Mouse (Mus musculus): ENCODE data around the gene Inpp5b. TPM values are rescaled to one million over a fixed set of nuclear protein-coding genes. Genes with fewer than 3 reads are reported as not detected.
"Not testable (repeated sequence)": the region's sequence is repeated elsewhere in the genome, so short reads cannot be mapped to it uniquely, and the experiment has no call there.

Inpp5b gene
- total RNA-seq (2021), result 10 to 100 TPM in 1 of 2 experiments, 1 to 10 TPM in 1; 8.6 to 11.7 TPM

- intact Hi-C loops (cut with DNase I), result no loop called here
- DNase-seq, result peak; percentile 80 to 86
These were observed at the start of gene Inpp5b for GRCm38 (mm10) chr4:124741376-124742343. Gene Inpp5b, plus strand, starts transcription at chr4:124741850.

GRCm38 (mm10) chr4:124692416-124692861 lies 49.2 kb upstream of the Inpp5b start:
- intact Hi-C loops (cut with DNase I), result no loop called here
- no peak for DNase-seq

DNA sequence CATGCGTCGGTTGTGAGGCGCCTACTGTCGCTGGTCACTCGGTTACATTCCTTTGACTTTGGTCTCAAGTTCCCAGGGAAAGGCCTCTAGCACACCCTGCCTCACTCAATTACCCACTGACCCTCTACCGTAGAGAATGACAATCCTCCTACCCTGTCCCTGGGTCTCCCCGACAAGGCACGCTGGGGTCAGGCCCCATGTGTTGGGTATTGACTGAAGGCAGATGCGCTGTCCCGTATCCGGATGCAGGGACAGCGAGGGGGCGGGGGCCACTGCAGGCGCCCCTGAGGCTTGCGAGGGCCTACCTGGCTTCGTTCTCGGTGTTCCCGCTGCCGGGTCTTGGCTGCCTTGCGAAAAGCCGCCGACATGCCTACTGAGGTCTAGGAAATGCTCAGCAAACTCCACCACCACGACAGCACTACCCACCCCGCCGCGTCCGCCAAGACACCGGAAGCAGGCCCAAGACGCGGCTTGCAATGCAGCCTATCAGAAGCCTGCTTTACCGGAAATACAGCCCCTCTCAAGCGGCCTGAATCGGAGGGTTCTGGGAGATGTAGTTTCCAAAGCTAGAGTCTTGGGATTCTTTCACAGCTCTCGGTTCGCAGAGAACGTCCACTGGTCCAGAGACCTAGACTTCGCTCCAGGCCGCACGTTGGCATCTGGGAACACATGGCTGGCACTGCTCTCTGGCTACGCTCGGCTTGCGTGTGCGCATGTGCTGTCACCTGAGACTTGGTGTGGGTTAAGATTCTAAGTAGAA lies 48.3 kb upstream of the Inpp5b start, which contains the start of gene Utp11:
Gene Utp11, minus strand, starts transcription at position 466 of the 760 bp plus-strand sequence.
- intact Hi-C loops (cut with DNase I), result no loop called here
- peak; percentile 81 to 87 for DNase-seq

- no peak for DNase-seq
- intact Hi-C loops (cut with DNase I), result no loop called here
These were observed 47.1 kb upstream of the Inpp5b start for GRCm38 (mm10) chr4:124694572-124694971.

- DNase-seq, result no peak
- intact Hi-C loops (cut with DNase I), result loop anchor here (5.0 kb wide), 1 partner anchor 156 kb away; the partner anchor contains the start of genes 1110065P20Rik and Yrdc
These were observed 45.7 kb upstream of the Inpp5b start for GRCm38 (mm10) chr4:124695786-124696516.

DNA sequence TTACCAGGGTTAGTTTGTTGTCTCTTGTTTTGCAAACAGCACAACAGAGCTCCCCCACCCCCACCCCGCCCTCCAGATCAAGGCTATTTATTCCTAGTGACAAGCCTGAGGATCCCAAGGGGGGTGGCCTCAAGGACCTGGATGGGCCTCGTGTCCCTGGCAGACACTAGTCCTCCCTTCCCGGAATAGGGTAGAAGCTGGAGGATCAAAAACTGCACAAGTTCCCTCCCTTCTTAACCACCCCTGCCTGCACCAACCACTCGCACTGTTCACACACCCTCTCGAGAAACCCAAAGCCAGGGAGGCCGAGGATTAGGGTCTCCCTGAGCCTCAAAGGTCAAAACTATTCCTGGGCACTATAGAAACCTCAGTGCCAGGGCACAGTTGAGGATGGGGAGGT lies 41.9 kb upstream of the Inpp5b start:
- intact Hi-C loops (cut with DNase I), result loop anchor here (5.0 kb wide), 1 partner anchor 153 kb away; the partner anchor contains the start of genes 1110065P20Rik and Yrdc
- DNase-seq, result peak in 1 of 2 experiments; percentile 4

GRCm38 (mm10) chr4:124700248-124700971 lies 41.2 kb upstream of the Inpp5b start, which contains the start of gene Fhl3:
Gene Fhl3, plus strand, starts transcription at chr4:124700701.
- intact Hi-C loops (cut with DNase I), result no loop called here

DNA sequence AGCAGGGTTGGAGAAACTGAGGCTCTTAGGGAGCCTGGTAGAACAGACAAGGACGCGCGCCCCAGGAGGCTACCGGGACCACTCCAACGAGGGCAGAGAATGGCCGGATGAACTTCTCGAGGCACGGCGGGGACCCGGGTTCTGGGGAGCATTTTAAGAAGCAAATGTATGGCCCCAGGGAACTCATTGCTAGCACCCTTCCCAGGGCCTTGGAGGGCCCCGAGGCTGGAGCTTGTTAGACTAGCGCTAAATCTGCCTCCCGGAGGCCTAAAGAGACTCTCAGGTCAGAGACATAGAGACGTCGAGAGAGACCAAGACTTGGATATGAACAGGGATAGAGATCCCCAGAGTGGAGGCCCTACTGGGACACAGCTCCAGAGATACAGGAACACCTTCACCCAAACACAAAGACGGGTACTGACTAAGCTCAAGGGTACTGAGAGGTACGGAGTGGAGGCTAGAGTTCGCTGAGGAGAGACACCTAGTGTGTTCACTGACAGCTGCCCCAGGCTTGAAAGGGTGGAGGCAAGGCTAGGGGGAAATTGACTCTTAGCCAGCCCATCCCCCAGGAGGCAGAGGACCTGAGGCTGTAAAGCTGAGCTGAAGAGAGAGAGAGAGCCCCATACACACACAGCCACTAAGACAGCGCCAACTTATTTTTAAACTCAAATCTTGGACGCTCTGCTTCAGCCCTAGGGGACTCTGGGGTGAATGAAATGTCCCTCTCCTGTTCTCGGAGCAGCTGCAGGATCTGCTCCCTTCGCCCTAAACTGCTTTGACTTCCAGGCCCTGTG lies 40.4 kb upstream of the Inpp5b start:
- DNase-seq, result peak; percentile 41 to 62
- intact Hi-C loops (cut with DNase I), result no loop called here

More at GRCm38 (mm10) chr4:124700248-124700971, 41.2 kb upstream of the Inpp5b start, which contains the start of gene Fhl3:
- peak; percentile 60 to 74 for DNase-seq

DNA sequence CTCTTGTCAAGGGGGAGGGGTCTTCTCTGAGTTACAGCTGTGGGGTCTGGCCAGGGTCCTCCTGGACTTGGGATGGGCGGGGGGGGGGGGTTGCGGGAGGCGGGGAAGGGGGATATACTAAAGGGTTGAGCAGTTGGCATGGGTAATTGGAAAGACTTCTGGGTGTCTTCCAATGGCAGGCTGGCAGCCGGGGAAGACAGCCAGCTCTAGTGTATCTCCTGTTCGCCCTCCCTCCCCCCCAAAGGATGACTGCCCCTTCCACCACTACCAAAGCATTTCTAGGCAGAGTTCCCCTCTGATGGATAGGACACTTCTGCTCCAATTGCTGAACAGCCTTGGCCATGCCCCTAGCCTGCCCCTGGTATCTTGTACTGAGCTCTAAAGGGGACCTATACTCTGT lies 39.7 kb upstream of the Inpp5b start:
- intact Hi-C loops (cut with DNase I), result no loop called here
- peak in 1 of 2 experiments; percentile 24 for DNase-seq

DNA sequence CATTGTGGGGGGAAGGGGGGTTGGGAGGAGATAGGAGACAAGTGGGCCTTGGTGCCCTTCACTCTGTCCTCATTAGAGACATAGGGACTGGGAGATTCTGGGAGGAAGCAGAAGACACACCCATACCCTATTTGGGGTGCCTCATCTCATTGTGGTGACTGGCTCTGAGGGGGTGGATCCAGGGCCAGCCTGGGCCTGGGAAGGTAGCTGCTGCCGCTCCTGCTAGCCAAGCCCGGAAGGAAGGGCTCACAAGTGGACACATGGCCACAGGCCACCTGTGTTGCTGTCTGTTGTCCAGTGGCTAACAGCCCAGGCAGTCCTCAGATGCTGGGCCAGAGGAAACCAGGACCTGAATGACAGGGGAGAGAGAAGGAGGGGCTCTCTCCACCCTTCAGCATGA lies 38.2 kb upstream of the Inpp5b start:
- DNase-seq, result peak; percentile 37 to 45
- intact Hi-C loops (cut with DNase I), result no loop called here

- intact Hi-C loops (cut with DNase I), result no loop called here
- peak in 1 of 2 experiments; percentile 13 for DNase-seq
These were observed 37.5 kb upstream of the Inpp5b start for GRCm38 (mm10) chr4:124703881-124704796.

- intact Hi-C loops (cut with DNase I), result no loop called here
These were observed 36.7 kb upstream of the Inpp5b start for GRCm38 (mm10) chr4:124704797-124705474.

DNA sequence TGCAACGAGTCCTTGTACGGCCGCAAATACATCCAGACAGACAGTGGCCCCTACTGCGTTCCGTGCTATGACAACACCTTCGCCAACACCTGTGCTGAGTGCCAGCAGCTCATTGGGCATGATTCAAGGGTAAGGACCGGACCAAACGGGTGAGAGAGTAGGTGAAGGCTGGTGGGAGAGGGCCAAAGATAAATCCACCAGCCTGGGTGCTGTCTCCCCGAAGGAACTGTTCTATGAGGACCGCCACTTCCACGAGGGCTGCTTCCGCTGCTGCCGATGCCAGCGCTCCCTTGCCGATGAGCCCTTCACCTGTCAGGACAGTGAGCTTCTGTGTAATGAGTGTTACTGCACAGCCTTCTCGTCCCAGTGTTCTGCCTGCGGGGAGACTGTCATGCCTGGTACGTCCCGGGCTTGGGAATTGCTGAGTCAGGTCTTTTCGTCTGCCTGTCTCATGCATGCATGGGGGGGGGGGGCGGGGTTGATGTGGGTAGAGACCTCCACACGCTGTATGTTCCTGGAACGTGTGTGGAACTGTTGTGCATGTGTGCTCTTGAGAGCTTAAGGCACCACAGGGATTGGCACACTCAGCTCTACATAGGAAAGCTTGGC lies 35.9 kb upstream of the Inpp5b start:
- intact Hi-C loops (cut with DNase I), result no loop called here
- peak in 1 of 2 experiments; percentile 4 for DNase-seq

More at GRCm38 (mm10) chr4:124704797-124705474, 36.7 kb upstream of the Inpp5b start:
- peak; percentile 40 to 44 for DNase-seq

- not testable (repeated sequence) for DNase-seq
These were observed 34.1 kb upstream of the Inpp5b start for GRCm38 (mm10) chr4:124707381-124708199.

GRCm38 (mm10) chr4:124708200-124708517 lies 33.5 kb upstream of the Inpp5b start:
- DNase-seq; intact Hi-C loops (cut with DNase I): not testable (repeated sequence)

More at GRCm38 (mm10) chr4:124707381-124708199, 34.1 kb upstream of the Inpp5b start:
- intact Hi-C loops (cut with DNase I), result not testable (repeated sequence)

Data from heart, postnatal 36 days (tissue).